ENCODE assay signal across 8 mouse cellular contexts in the genomic region with DNA sequence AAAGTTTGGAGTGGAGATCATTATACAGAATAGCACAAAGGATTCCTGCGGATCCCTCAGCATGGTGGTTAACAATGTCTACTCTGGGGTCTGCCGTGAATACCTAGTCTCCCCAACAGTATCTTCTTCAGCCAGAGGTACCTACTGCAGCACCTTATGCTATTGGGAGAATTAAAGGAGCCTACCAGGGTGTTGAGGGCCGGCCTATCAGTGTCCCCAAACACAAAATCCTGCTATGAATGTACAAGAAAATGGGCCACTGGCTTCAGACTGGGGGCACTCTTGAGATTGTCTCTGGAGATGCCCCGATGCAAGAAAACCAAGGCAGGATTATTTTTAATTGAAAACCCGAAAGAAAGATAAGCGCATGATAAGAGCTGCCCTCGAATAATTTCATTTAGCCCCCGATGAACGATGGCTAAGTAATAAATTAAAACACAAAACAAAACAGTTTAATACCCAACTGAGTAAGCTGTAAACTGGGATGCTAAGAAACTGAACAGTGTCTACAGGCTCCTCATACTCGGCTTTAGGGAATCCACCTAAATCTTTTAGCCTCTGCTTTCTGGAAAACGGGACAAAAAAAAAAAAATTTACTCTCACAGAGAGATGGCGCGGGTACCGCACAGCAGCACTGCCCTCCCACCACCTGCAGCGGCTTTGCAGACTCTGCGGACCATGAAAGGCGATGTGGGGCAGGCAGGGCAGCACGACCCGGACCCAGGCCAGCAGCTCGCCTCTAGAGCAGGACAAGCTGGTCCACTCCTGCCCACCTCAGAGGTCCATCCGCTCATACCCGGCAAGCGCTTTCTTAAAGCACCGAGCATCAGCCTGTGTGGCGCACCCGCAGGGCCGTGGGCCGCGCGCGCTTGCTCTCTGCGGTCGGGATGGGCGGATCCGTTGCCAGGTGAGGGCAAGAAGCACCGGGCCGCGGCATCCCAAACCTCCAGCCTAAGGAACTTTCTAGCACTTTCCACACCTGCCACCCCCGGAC. TPM values are rescaled to one million over a fixed set of nuclear protein-coding genes. Genes with fewer than 3 reads are reported as not detected.
DNase-seq lines count a peak whose midpoint lies in the region; ATAC-seq and TF ChIP-seq lines count a peak whose summit lies in the region.

No protein-coding gene starts in this region.

- no peaks in the 10 kb centered on the region for H3K9me3 ChIP-seq in limb, embryonic 15.5 days
- no peaks in the 10 kb centered on the region for H3K9me3 ChIP-seq in midbrain, embryonic 15.5 days

- H3K27me3 ChIP-seq in limb, embryonic 15.5 days, result no peaks in the 10 kb centered on the region
- no peaks in the 10 kb centered on the region for H3K27me3 ChIP-seq in midbrain, embryonic 15.5 days (replicated peaks)
- no peaks in the 10 kb centered on the region; the same call in 1 of the 2 replicates for H3K27me3 ChIP-seq in splenic B cell, adult 2 months (ENCODE audit: control insufficient read depth, insufficient read depth, low read length, poor library complexity, severe bottlenecking)

- H3K27ac ChIP-seq in layer of hippocampus, adult 2 months, result no peak overlapping the region
- H3K27ac ChIP-seq in limb, embryonic 15.5 days, result peak overlapping the region; percentile 81; the same call in 1 of the 2 replicates
- peak overlapping the region; percentile 85 for H3K27ac ChIP-seq in midbrain, embryonic 15.5 days

- ATAC-seq in limb, embryonic 15.5 days (ENCODE audit: insufficient number of reproducible peaks, low FRiP score, low TSS enrichment, low read depth), result peak; percentile 43
- ATAC-seq in midbrain, embryonic 15.5 days (replicated peaks), result peak; percentile 78

- H3K4me1 ChIP-seq in limb, embryonic 15.5 days, result peaks cover 13% of the 10 kb centered on the region
- H3K4me1 ChIP-seq in midbrain, embryonic 15.5 days, result peaks cover 26% of the 10 kb centered on the region

- DNase-seq in layer of hippocampus, adult 2 months (ENCODE audit: low spot score in 2 of 2), result no peak
- DNase-seq in layer of hippocampus, adult 9-10 months (ENCODE audit: low spot score), result no peak
- DNase-seq in cerebellum, postnatal 36 days, result peak; percentile 49 to 51
- peak; percentile 25 to 42 for DNase-seq in frontal cortex, postnatal 36 days (ENCODE audit: low spot score in 2 of 2)
- DNase-seq in induced T-regulatory cell, adult 2 months (ENCODE audit: low read depth), result peak; percentile 76
- peak; percentile 58 for DNase-seq in splenic B cell, adult 2 months (ENCODE audit: low read depth, low spot score)

- peak overlapping the region; percentile 80 for H3K4me2 ChIP-seq in limb, embryonic 15.5 days
- peak overlapping the region; percentile 87 for H3K4me2 ChIP-seq in midbrain, embryonic 15.5 days

- H3K36me3 ChIP-seq in limb, embryonic 15.5 days, result no peaks in the 10 kb centered on the region
- H3K36me3 ChIP-seq in midbrain, embryonic 15.5 days (replicated peaks), result no peaks in the 10 kb centered on the region
- H3K36me3 ChIP-seq in splenic B cell, adult 2 months (ENCODE audit: control insufficient read depth, insufficient read depth, low read length, poor library complexity, severe bottlenecking), result no peaks in the 10 kb centered on the region

- WGBS in limb, embryonic 15.5 days, result 5% methylated on average over 39 of the region's 39 CpGs
- whole genome bisulfite sequencing in midbrain, embryonic 15.5 days, result 3% methylated on average over 39 of the region's 39 CpGs

- H3K9ac ChIP-seq in limb, embryonic 15.5 days, result peak overlapping the region; percentile 76
- peak overlapping the region; percentile 84 for H3K9ac ChIP-seq in midbrain, embryonic 15.5 days

- no peak for TF ChIP-seq CTCF in layer of hippocampus, adult 2 months (conservative IDR thresholded peaks at IDR 0.05)

- peak overlapping the region; percentile 67 for H3K4me3 ChIP-seq in layer of hippocampus, adult 2 months
- peak overlapping the region; percentile 97 for H3K4me3 ChIP-seq in limb, embryonic 15.5 days
- peak overlapping the region; percentile 98 for H3K4me3 ChIP-seq in midbrain, embryonic 15.5 days

RNA-seq across cellular contexts. Expression of a gene that starts 0.9 kb away (rescaled TPM):
- total RNA-seq in layer of hippocampus, adult 2 months (2021), result 1 to 10 TPM; 3.6 to 4.4 TPM
- polyA plus RNA-seq in limb, embryonic 15.5 days (2015; fragmentation: Nextera tagmentation; extraction: Ambion mirVana), result 12.4 and 16.2 TPM in 2 replicates
- polyA plus RNA-seq in midbrain, embryonic 15.5 days (2015; fragmentation: Nextera tagmentation; extraction: Ambion mirVana), result 14.7 and 15.0 TPM in 2 replicates

RNA-seq across cellular contexts. Expression of a gene that starts 1.1 kb away (rescaled TPM):
- 1 to 10 TPM; 1.2 to 1.8 TPM for total RNA-seq in layer of hippocampus, adult 2 months (2021)
- 0.22 and 0.46 TPM in 2 replicates for polyA plus RNA-seq in limb, embryonic 15.5 days (2015; fragmentation: Nextera tagmentation; extraction: Ambion mirVana)
- 0.18 and 0.49 TPM in 2 replicates for polyA plus RNA-seq in midbrain, embryonic 15.5 days (2015; fragmentation: Nextera tagmentation; extraction: Ambion mirVana)

RNA-seq across cellular contexts. Expression of a gene that starts 53.0 kb away (rescaled TPM):
- total RNA-seq in layer of hippocampus, adult 2 months (2021), result 10 to 100 TPM; 77.3 to 82.7 TPM
- polyA plus RNA-seq in limb, embryonic 15.5 days (2015; fragmentation: Nextera tagmentation; extraction: Ambion mirVana), result 150 and 171 TPM in 2 replicates
- 184 and 186 TPM in 2 replicates for polyA plus RNA-seq in midbrain, embryonic 15.5 days (2015; fragmentation: Nextera tagmentation; extraction: Ambion mirVana)

Comparison
In these comparisons a context has a peak if more than half of its experiments do, and no peak if none do; other contexts are left out.
1. DNase-seq: peak in cerebellum, postnatal 36 days (2 of 2), frontal cortex, postnatal 36 days (2 of 2), induced T-regulatory cell, adult 2 months (single experiment) and splenic B cell, adult 2 months (single experiment); none in layer of hippocampus, adult 2 months (0 of 2) and layer of hippocampus, adult 9-10 months (single experiment).
2. Peak in every context shown above with its lines, with median percentiles within 50 percentile points of each other: H3K4me3 ChIP-seq.